Mouse (Mus musculus): ENCODE measurements at regions not wholly inside any gene's neighbourhood (a gene's known extent, or its start where the extent isn't known, plus 50 kb on each side); places are given as distances from the start of the nearest gene placed in this dataset.

DNA sequence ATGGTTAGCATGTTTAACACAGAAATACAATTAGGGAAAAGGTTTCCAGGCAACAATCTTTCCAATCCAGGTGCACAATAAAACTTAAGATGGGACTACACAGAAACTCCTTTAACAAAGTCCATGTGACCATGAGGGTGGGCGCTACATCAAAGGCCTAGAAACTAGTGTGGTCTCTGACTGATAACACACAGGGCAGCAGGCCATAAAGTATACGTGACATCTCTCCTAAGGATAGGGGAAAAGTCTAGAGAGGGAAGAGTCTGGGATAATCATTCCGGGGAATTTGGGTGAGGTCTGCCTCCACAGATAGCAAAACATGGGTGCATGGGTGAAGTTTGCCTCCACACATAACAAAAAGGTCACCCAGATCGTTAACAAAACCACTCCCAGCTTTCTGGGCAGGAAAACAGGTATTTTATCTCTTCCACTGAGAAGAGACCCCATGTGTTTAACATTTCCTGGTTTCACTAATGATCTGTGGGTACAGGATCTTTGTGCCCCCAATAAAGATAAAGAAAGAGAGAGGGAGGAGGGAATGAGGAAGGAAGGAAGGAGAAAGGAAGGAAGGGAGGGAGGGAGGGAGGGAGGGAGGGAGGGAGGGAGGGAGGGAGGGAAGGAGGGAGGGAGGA is 402.0 kb upstream of the Gm10131 start:
- Histone ChIP-seq H3K9me3 (replicated peaks; ENCODE audit: control insufficient read depth, low read length) (no peaks in the 10 kb centered on the region), H3K27ac (ENCODE audit: low read depth, low read length) (no peak overlapping the region), H3K4me2 (ENCODE audit: low read length) (no peak overlapping the region), H3K36me3 (ENCODE audit: control insufficient read depth, insufficient read depth, low read length) (no peaks in the 10 kb centered on the region), H3K4me1 (ENCODE audit: control insufficient read depth, insufficient read depth, low read length) (no peaks in the 10 kb centered on the region), H3K27me3 (replicated peaks; ENCODE audit: control insufficient read depth, insufficient read depth, low read length) (no peaks in the 10 kb centered on the region), H3K9ac (ENCODE audit: low read length) (no peak overlapping the region), H3K4me3 (ENCODE audit: low read depth, low read length) (no peak overlapping the region)
- WGBS: 83% methylated on average over 4 of the region's 4 CpGs
- no peak for DNase-seq (ENCODE audit: low spot score)
- ATAC-seq: no peak

- no peak overlapping the region for H3K4me3 ChIP-seq (ENCODE audit: low read depth, low read length)
- H3K27ac ChIP-seq (ENCODE audit: low read depth, low read length): no peak overlapping the region
- no peak overlapping the region for H3K4me2 ChIP-seq (ENCODE audit: low read length)
- H3K36me3 ChIP-seq (ENCODE audit: control insufficient read depth, insufficient read depth, low read length): no peaks in the 10 kb centered on the region
- ATAC-seq (no peak), DNase-seq (ENCODE audit: low spot score) (no peak)
- no peak overlapping the region for H3K9ac ChIP-seq (ENCODE audit: low read length)
- H3K27me3 ChIP-seq (replicated peaks; ENCODE audit: control insufficient read depth, insufficient read depth, low read length): no peaks in the 10 kb centered on the region
- no peaks in the 10 kb centered on the region for H3K4me1 ChIP-seq (ENCODE audit: control insufficient read depth, insufficient read depth, low read length)
- WGBS: 85% methylated on average over 15 of the region's 15 CpGs
- H3K9me3 ChIP-seq (replicated peaks; ENCODE audit: control insufficient read depth, low read length): no peaks in the 10 kb centered on the region
Measured at GRCm38 (mm10) chr8:34505829-34506555, 394.5 kb upstream of the Gm10131 start.

DNA sequence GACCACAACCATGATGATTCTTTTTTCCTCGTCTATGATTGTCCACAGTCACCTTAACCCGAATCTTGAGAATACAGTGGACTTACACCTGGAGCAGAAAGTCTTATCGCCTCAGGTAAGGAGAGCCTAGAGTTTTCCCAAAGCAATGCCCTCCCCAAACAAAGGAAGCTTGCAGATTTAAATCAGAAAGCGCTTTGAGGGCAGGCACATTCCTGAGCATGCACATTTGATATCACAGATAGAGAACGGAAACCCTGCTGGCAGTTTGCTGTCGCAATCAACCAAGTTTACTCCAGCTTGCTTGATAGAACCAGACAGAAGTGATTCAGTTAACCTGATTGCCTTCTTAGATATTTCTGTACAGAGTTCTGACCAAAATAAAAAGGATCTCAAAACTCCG is 393.6 kb upstream of the Gm10131 start:
- 89% methylated on average over 7 of the region's 7 CpGs for whole genome bisulfite sequencing
- Histone ChIP-seq H3K4me2 (ENCODE audit: low read length) (no peak overlapping the region), H3K9me3 (replicated peaks; ENCODE audit: control insufficient read depth, low read length) (no peaks in the 10 kb centered on the region), H3K36me3 (ENCODE audit: control insufficient read depth, insufficient read depth, low read length) (no peaks in the 10 kb centered on the region), H3K9ac (ENCODE audit: low read length) (no peak overlapping the region), H3K4me1 (ENCODE audit: control insufficient read depth, insufficient read depth, low read length) (no peaks in the 10 kb centered on the region), H3K27me3 (replicated peaks; ENCODE audit: control insufficient read depth, insufficient read depth, low read length) (no peaks in the 10 kb centered on the region), H3K27ac (ENCODE audit: low read depth, low read length) (no peak overlapping the region), H3K4me3 (ENCODE audit: low read depth, low read length) (no peak overlapping the region)
- DNase-seq (ENCODE audit: low spot score) (no peak), ATAC-seq (no peak)

GRCm38 (mm10) chr8:34502606-34503162 is 391.1 kb upstream of the Gm10131 start:
- 87% methylated on average over 1 of the region's 1 CpGs for WGBS
- Histone ChIP-seq H3K4me2 (ENCODE audit: low read length) (no peak overlapping the region), H3K9ac (ENCODE audit: low read length) (no peak overlapping the region), H3K36me3 (ENCODE audit: control insufficient read depth, insufficient read depth, low read length) (no peaks in the 10 kb centered on the region), H3K4me3 (ENCODE audit: low read depth, low read length) (no peak overlapping the region), H3K4me1 (ENCODE audit: control insufficient read depth, insufficient read depth, low read length) (no peaks in the 10 kb centered on the region), H3K27ac (ENCODE audit: low read depth, low read length) (no peak overlapping the region), H3K27me3 (replicated peaks; ENCODE audit: control insufficient read depth, insufficient read depth, low read length) (no peaks in the 10 kb centered on the region), H3K9me3 (replicated peaks; ENCODE audit: control insufficient read depth, low read length) (no peaks in the 10 kb centered on the region)
- ATAC-seq (no peak), DNase-seq (ENCODE audit: low spot score) (no peak)

DNA sequence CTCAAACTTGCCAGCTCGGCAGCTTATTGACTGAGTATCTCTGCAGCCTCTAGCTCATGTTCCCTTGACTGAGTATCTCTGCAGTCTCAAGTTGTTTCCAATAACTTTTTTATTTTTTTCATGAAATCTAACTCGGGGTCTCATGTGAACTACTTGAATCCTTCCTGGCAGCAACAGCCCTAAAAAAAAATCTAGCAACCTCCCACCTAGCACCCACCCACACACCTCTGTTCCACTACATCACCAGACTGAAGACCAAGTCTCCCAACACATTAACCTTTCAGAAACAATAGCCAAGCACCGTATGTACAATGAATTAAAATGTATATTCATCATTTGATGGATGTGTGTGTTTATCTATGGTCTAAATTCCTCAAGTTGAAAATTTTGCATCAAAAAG is 387.7 kb upstream of the Gm10131 start:
- Histone ChIP-seq H3K9ac (ENCODE audit: low read length) (no peak overlapping the region), H3K4me2 (ENCODE audit: low read length) (no peak overlapping the region), H3K36me3 (ENCODE audit: control insufficient read depth, insufficient read depth, low read length) (no peaks in the 10 kb centered on the region), H3K27ac (ENCODE audit: low read depth, low read length) (no peak overlapping the region), H3K27me3 (replicated peaks; ENCODE audit: control insufficient read depth, insufficient read depth, low read length) (no peaks in the 10 kb centered on the region), H3K9me3 (replicated peaks; ENCODE audit: control insufficient read depth, low read length) (no peaks in the 10 kb centered on the region), H3K4me1 (ENCODE audit: control insufficient read depth, insufficient read depth, low read length) (no peaks in the 10 kb centered on the region), H3K4me3 (ENCODE audit: low read depth, low read length) (no peak overlapping the region)
- DNase-seq (ENCODE audit: low spot score) (no peak), ATAC-seq (no peak)
- WGBS: 83% methylated on average over 3 of the region's 3 CpGs

- no peaks in the 10 kb centered on the region for H3K4me1 ChIP-seq (ENCODE audit: control insufficient read depth, insufficient read depth, low read length)
- DNase-seq (ENCODE audit: low spot score) (no peak), ATAC-seq (no peak)
- 97% methylated on average over 4 of the region's 4 CpGs for WGBS
- no peak overlapping the region for H3K27ac ChIP-seq (ENCODE audit: low read depth, low read length)
- no peaks in the 10 kb centered on the region for H3K36me3 ChIP-seq (ENCODE audit: control insufficient read depth, insufficient read depth, low read length)
- no peak overlapping the region for H3K4me3 ChIP-seq (ENCODE audit: low read depth, low read length)
- H3K27me3 ChIP-seq (replicated peaks; ENCODE audit: control insufficient read depth, insufficient read depth, low read length): no peaks in the 10 kb centered on the region
- no peak overlapping the region for H3K9ac ChIP-seq (ENCODE audit: low read length)
- H3K9me3 ChIP-seq (replicated peaks; ENCODE audit: control insufficient read depth, low read length): no peaks in the 10 kb centered on the region
- H3K4me2 ChIP-seq (ENCODE audit: low read length): no peak overlapping the region
Measured at GRCm38 (mm10) chr8:34496751-34497150, 385.2 kb upstream of the Gm10131 start.

- Histone ChIP-seq H3K27me3 (replicated peaks; ENCODE audit: control insufficient read depth, insufficient read depth, low read length) (no peaks in the 10 kb centered on the region), H3K9ac (ENCODE audit: low read length) (no peak overlapping the region), H3K4me3 (ENCODE audit: low read depth, low read length) (no peak overlapping the region), H3K4me1 (ENCODE audit: control insufficient read depth, insufficient read depth, low read length) (no peaks in the 10 kb centered on the region), H3K4me2 (ENCODE audit: low read length) (no peak overlapping the region), H3K36me3 (ENCODE audit: control insufficient read depth, insufficient read depth, low read length) (no peaks in the 10 kb centered on the region), H3K9me3 (replicated peaks; ENCODE audit: control insufficient read depth, low read length) (no peaks in the 10 kb centered on the region), H3K27ac (ENCODE audit: low read depth, low read length) (no peak overlapping the region)
- 86% methylated on average over 4 of the region's 4 CpGs for WGBS
- no peak for ATAC-seq
- DNase-seq (ENCODE audit: low spot score): no peak
Measured at GRCm38 (mm10) chr8:34495974-34496373, 384.4 kb upstream of the Gm10131 start.

GRCm38 (mm10) chr8:34488746-34489400 is 377.3 kb upstream of the Gm10131 start:
- H3K27me3 ChIP-seq (replicated peaks; ENCODE audit: control insufficient read depth, insufficient read depth, low read length): no peaks in the 10 kb centered on the region
- ATAC-seq (no peak), DNase-seq (ENCODE audit: low spot score) (no peak)
- no peak overlapping the region for H3K9ac ChIP-seq (ENCODE audit: low read length)
- no peaks in the 10 kb centered on the region for H3K36me3 ChIP-seq (ENCODE audit: control insufficient read depth, insufficient read depth, low read length)
- H3K4me3 ChIP-seq (ENCODE audit: low read depth, low read length): no peak overlapping the region
- no peak overlapping the region for H3K4me2 ChIP-seq (ENCODE audit: low read length)
- 65% methylated on average over 7 of the region's 7 CpGs for WGBS
- no peak overlapping the region for H3K27ac ChIP-seq (ENCODE audit: low read depth, low read length)
- peaks cover 2% of the 10 kb centered on the region; the same call in 1 of the 2 replicates for H3K4me1 ChIP-seq (ENCODE audit: control insufficient read depth, insufficient read depth, low read length)
- H3K9me3 ChIP-seq (replicated peaks; ENCODE audit: control insufficient read depth, low read length): no peaks in the 10 kb centered on the region

All from forebrain, embryonic 14.5 days (tissue).